Mouse (Mus musculus): ENCODE measurements around the gene 4930505A04Rik. TPM values are rescaled to one million over a fixed set of nuclear protein-coding genes. Genes with fewer than 3 reads are reported as not detected.

The 4930505A04Rik gene
- polyA plus RNA-seq (2015; fragmentation: Nextera tagmentation; extraction: Ambion mirVana), result 0.23 and 0.35 TPM in 2 replicates

- peak within 1 kb of the TSS; percentile 75 for H3K4me2 ChIP-seq (ENCODE audit: low read length)
Measured at GRCm38 (mm10) chr11:30471751-30472593, at the start of gene 4930505A04Rik. TSS of gene 4930505A04Rik (minus strand) at chr11:30471827.

GRCm38 (mm10) chr11:30517133-30517532 lies 45.5 kb upstream of the 4930505A04Rik start:
- Histone ChIP-seq H3K9me3 (ENCODE audit: control insufficient read depth, low read length) (no peaks in the 10 kb centered on the region), H3K4me3 (ENCODE audit: low read length) (no peak overlapping the region), H3K4me1 (ENCODE audit: control insufficient read depth, insufficient read depth, low read depth, low read length) (no peaks in the 10 kb centered on the region), H3K27me3 (replicated peaks; ENCODE audit: control insufficient read depth, insufficient read depth, low read length) (no peaks in the 10 kb centered on the region), H3K4me2 (ENCODE audit: low read length) (no peak overlapping the region), H3K9ac (ENCODE audit: low read depth, low read length) (no peak overlapping the region), H3K27ac (ENCODE audit: low read depth, low read length) (no peak overlapping the region), H3K36me3 (ENCODE audit: control insufficient read depth, insufficient read depth, low read length) (no peaks in the 10 kb centered on the region)
- ATAC-seq, result no peak
- 76% methylated on average over 2 of the region's 2 CpGs for WGBS

More at GRCm38 (mm10) chr11:30471751-30472593, at the start of gene 4930505A04Rik:
- H3K9ac ChIP-seq (ENCODE audit: low read depth, low read length), result peak within 1 kb of the TSS; percentile 68
- H3K4me1 ChIP-seq (ENCODE audit: control insufficient read depth, insufficient read depth, low read depth, low read length), result peaks cover 11% of the 10 kb centered on the region
- H3K9me3 ChIP-seq (ENCODE audit: control insufficient read depth, low read length), result no peaks in the 10 kb centered on the region
- H3K4me3 ChIP-seq (ENCODE audit: low read length), result peak within 1 kb of the TSS; percentile 50
- H3K27ac ChIP-seq (ENCODE audit: low read depth, low read length), result peak within 1 kb of the TSS; percentile 84
- no peaks in the 10 kb centered on the region for H3K36me3 ChIP-seq (ENCODE audit: control insufficient read depth, insufficient read depth, low read length)
- no peaks in the 10 kb centered on the region for H3K27me3 ChIP-seq (replicated peaks; ENCODE audit: control insufficient read depth, insufficient read depth, low read length)
- WGBS, result 7% methylated on average over 17 of the region's 17 CpGs
- peak; percentile 99 for ATAC-seq

GRCm38 (mm10) chr11:30508178-30508577 lies 36.6 kb upstream of the 4930505A04Rik start:
- peak; percentile 79; the same call in 1 of the 2 replicates for ATAC-seq
- Histone ChIP-seq H3K4me1 (ENCODE audit: control insufficient read depth, insufficient read depth, low read depth, low read length) (no peaks in the 10 kb centered on the region), H3K9ac (ENCODE audit: low read depth, low read length) (no peak overlapping the region), H3K9me3 (ENCODE audit: control insufficient read depth, low read length) (no peaks in the 10 kb centered on the region), H3K27me3 (replicated peaks; ENCODE audit: control insufficient read depth, insufficient read depth, low read length) (no peaks in the 10 kb centered on the region), H3K4me2 (ENCODE audit: low read length) (no peak overlapping the region), H3K27ac (ENCODE audit: low read depth, low read length) (no peak overlapping the region), H3K4me3 (ENCODE audit: low read length) (no peak overlapping the region), H3K36me3 (ENCODE audit: control insufficient read depth, insufficient read depth, low read length) (no peaks in the 10 kb centered on the region)
- 77% methylated on average over 4 of the region's 4 CpGs for WGBS

- Histone ChIP-seq H3K27ac (ENCODE audit: low read depth, low read length) (no peak overlapping the region), H3K4me1 (ENCODE audit: control insufficient read depth, insufficient read depth, low read depth, low read length) (no peaks in the 10 kb centered on the region), H3K4me3 (ENCODE audit: low read length) (no peak overlapping the region), H3K36me3 (ENCODE audit: control insufficient read depth, insufficient read depth, low read length) (no peaks in the 10 kb centered on the region), H3K9me3 (ENCODE audit: control insufficient read depth, low read length) (no peaks in the 10 kb centered on the region), H3K9ac (ENCODE audit: low read depth, low read length) (no peak overlapping the region), H3K4me2 (ENCODE audit: low read length) (no peak overlapping the region), H3K27me3 (replicated peaks; ENCODE audit: control insufficient read depth, insufficient read depth, low read length) (no peaks in the 10 kb centered on the region)
- ATAC-seq, result no peak
- 65% methylated on average over 3 of the region's 3 CpGs for WGBS
Measured at GRCm38 (mm10) chr11:30498738-30499355, 27.2 kb upstream of the 4930505A04Rik start.

GRCm38 (mm10) chr11:30497151-30497550 lies 25.5 kb upstream of the 4930505A04Rik start:
- no peak overlapping the region for H3K9ac ChIP-seq (ENCODE audit: low read depth, low read length)
- no peak for ATAC-seq
- H3K4me2 ChIP-seq (ENCODE audit: low read length), result no peak overlapping the region
- H3K9me3 ChIP-seq (ENCODE audit: control insufficient read depth, low read length), result no peaks in the 10 kb centered on the region
- WGBS, result 62% methylated on average over 2 of the region's 2 CpGs
- no peaks in the 10 kb centered on the region for H3K4me1 ChIP-seq (ENCODE audit: control insufficient read depth, insufficient read depth, low read depth, low read length)
- no peak overlapping the region for H3K27ac ChIP-seq (ENCODE audit: low read depth, low read length)
- no peaks in the 10 kb centered on the region for H3K36me3 ChIP-seq (ENCODE audit: control insufficient read depth, insufficient read depth, low read length)
- H3K27me3 ChIP-seq (replicated peaks; ENCODE audit: control insufficient read depth, insufficient read depth, low read length), result no peaks in the 10 kb centered on the region
- H3K4me3 ChIP-seq (ENCODE audit: low read length), result no peak overlapping the region

GRCm38 (mm10) chr11:30491515-30492260 lies 20.1 kb upstream of the 4930505A04Rik start:
- no peaks in the 10 kb centered on the region for H3K4me1 ChIP-seq (ENCODE audit: control insufficient read depth, insufficient read depth, low read depth, low read length)
- H3K36me3 ChIP-seq (ENCODE audit: control insufficient read depth, insufficient read depth, low read length), result no peaks in the 10 kb centered on the region
- H3K9ac ChIP-seq (ENCODE audit: low read depth, low read length), result no peak overlapping the region
- H3K9me3 ChIP-seq (ENCODE audit: control insufficient read depth, low read length), result no peaks in the 10 kb centered on the region
- H3K27me3 ChIP-seq (replicated peaks; ENCODE audit: control insufficient read depth, insufficient read depth, low read length), result no peaks in the 10 kb centered on the region
- no peak for ATAC-seq
- no peak overlapping the region for H3K4me2 ChIP-seq (ENCODE audit: low read length)
- H3K4me3 ChIP-seq (ENCODE audit: low read length), result no peak overlapping the region
- no peak overlapping the region for H3K27ac ChIP-seq (ENCODE audit: low read depth, low read length)

GRCm38 (mm10) chr11:30488183-30488582 lies 16.6 kb upstream of the 4930505A04Rik start:
- Histone ChIP-seq H3K27ac (ENCODE audit: low read depth, low read length) (no peak overlapping the region), H3K4me1 (ENCODE audit: control insufficient read depth, insufficient read depth, low read depth, low read length) (no peaks in the 10 kb centered on the region), H3K4me2 (ENCODE audit: low read length) (no peak overlapping the region), H3K4me3 (ENCODE audit: low read length) (no peak overlapping the region), H3K9me3 (ENCODE audit: control insufficient read depth, low read length) (no peaks in the 10 kb centered on the region), H3K36me3 (ENCODE audit: control insufficient read depth, insufficient read depth, low read length) (no peaks in the 10 kb centered on the region), H3K27me3 (replicated peaks; ENCODE audit: control insufficient read depth, insufficient read depth, low read length) (no peaks in the 10 kb centered on the region), H3K9ac (ENCODE audit: low read depth, low read length) (no peak overlapping the region)
- no peak for ATAC-seq
- 63% methylated on average over 10 of the region's 10 CpGs for WGBS

- Histone ChIP-seq H3K27ac (ENCODE audit: low read depth, low read length) (no peak overlapping the region), H3K36me3 (ENCODE audit: control insufficient read depth, insufficient read depth, low read length) (no peaks in the 10 kb centered on the region), H3K27me3 (replicated peaks; ENCODE audit: control insufficient read depth, insufficient read depth, low read length) (no peaks in the 10 kb centered on the region), H3K4me2 (ENCODE audit: low read length) (no peak overlapping the region), H3K9ac (ENCODE audit: low read depth, low read length) (no peak overlapping the region), H3K4me3 (ENCODE audit: low read length) (no peak overlapping the region), H3K9me3 (ENCODE audit: control insufficient read depth, low read length) (no peaks in the 10 kb centered on the region), H3K4me1 (ENCODE audit: control insufficient read depth, insufficient read depth, low read depth, low read length) (no peaks in the 10 kb centered on the region)
- 91% methylated on average over 4 of the region's 4 CpGs for WGBS
- ATAC-seq, result no peak
Measured at GRCm38 (mm10) chr11:30483286-30483685, 11.7 kb upstream of the 4930505A04Rik start.

GRCm38 (mm10) chr11:30471187-30471586 lies 440 bp downstream of the 4930505A04Rik start:
- Histone ChIP-seq H3K36me3 (ENCODE audit: control insufficient read depth, insufficient read depth, low read length) (no peaks in the 10 kb centered on the region), H3K4me2 (ENCODE audit: low read length) (peak overlapping the region; percentile 75), H3K9ac (ENCODE audit: low read depth, low read length) (no peak overlapping the region; the same call in none of the 2 replicates), H3K4me3 (ENCODE audit: low read length) (peak overlapping the region; percentile 50), H3K4me1 (ENCODE audit: control insufficient read depth, insufficient read depth, low read depth, low read length) (peaks cover 11% of the 10 kb centered on the region), H3K27ac (ENCODE audit: low read depth, low read length) (peak overlapping the region; percentile 84), H3K9me3 (ENCODE audit: control insufficient read depth, low read length) (no peaks in the 10 kb centered on the region), H3K27me3 (replicated peaks; ENCODE audit: control insufficient read depth, insufficient read depth, low read length) (no peaks in the 10 kb centered on the region)
- ATAC-seq, result peak; percentile 37
- WGBS, result 56% methylated on average over 8 of the region's 8 CpGs

All from hindbrain, embryonic 16.5 days (tissue).